Mouse (Mus musculus): ENCODE results near the gene Camk2d.
A peak's percentile ranks its signal among the peaks of the same experiment; 100 is the strongest.

Gene Camk2d

DNA sequence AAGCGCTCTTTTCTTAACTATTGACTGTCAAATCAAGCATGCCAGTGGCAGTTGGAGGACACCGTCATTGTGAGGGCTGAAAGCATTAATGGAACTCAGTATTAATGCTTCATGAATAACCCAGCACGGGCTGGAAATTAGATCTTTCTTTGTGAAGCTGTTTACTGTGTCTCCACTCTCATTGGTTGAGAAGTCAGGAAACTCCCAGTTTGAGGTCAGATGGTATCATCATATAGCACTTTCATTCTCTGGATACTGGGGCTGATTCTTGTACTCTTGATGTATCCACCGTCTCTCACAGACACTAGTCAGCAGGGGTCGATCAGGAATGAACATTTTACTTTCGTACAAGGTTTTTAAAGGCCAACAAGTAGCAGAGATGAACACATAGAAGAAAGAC is 54.6 kb downstream of the Camk2d start:
- no peak for DNase-seq (ENCODE audit: low spot score in 2 of 2)

DNA sequence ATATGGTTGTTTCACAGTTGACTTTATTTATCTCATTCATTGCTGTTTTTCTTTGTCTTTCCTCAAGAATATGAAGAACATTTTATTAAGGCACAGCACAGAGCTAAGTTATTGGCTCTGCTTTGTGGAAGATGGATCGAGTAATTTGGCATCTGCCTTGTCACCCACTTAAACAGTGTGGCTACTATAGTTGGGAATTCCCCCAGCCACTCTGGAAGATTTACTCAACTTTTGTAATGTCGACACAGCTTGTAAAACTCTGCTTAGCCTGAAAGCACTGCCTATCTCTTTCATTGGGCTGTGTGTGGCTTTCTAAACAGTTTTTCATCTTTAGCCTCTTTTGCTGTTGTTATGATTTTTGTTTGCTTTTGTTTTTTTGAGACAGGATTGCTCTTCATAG is 56.3 kb downstream of the Camk2d start:
- DNase-seq (ENCODE audit: low spot score in 2 of 2): no peak

DNA sequence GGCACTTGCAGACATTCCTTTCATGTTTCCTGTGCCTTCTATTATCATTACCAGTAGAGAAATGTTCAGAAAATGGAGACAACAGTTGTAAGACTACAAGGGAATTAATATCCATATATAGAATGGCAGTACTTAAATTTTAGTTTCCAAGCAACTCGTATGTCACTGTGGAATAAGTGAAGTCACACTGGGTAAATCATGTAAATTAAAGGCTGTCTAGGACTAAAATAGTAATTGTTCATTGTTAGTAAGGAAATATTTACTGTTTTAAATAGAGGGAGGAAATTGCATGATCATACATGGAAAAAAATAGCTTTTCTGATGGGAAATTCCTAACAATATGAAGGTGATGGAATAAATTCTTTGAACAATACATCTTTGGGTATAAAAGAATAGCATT is 57.0 kb downstream of the Camk2d start:
- no peak for DNase-seq (ENCODE audit: low spot score in 2 of 2)

DNA sequence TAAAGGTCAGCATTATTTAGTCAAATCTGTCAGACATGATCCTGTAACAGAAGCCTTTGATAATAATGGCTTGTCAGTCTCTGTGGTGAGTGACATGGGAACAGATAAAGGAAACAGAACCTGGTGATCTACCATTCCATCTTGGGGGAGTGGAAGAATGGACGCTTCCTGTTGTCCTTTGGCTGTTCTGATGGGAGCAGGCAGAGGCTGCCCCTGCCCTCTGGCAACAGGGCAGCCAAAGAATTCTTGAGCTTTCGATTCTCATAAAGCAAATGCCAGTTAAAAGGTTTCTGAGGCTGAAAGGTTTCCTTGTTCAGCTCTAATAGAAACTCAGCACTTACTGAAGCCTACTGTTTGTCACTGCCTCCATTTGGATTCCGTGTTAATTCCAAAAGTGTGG is 60.1 kb downstream of the Camk2d start:
- DNase-seq (ENCODE audit: low spot score in 2 of 2): no peak

DNA sequence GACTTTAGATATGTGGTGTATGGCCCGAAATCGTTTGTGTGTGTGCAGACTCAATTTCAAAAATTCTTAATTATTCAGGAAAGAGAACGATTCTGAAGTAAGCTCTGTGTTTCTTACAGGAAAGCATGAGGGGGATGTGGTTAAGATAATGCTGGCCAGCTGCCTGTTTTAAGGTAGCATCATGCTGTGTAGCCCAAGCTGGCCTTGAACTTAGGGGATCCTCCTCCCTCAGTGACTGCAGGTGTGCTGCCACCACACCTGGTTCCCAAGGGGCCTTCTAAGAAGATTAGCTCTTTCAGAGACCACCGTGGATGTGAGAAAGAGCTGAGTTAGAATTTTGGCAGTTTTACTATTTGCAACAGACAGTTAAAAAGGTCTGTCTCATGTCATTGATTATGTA is 61.8 kb downstream of the Camk2d start:
- DNase-seq (ENCODE audit: low spot score in 2 of 2): no peak

DNA sequence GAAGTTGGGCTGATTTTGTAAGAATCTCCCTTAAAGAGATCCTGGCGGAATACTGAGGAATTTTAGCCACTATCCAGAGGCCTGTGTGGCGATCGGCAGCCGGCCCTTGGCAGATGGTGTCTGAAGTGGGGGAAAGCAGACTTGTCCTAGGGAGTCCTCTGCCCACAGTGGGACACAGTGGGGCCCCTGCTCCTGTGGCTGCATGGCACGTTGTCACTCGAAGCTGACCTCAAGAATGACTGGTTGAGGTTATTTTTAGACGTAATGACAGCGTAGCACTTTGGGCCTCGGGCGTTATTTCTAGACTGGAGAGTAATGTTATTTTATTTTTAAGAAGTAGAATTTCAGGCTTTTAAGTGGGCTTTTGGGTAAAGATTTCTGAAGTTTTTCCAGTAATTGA is 62.7 kb downstream of the Camk2d start:
- DNase-seq (ENCODE audit: low spot score in 2 of 2): no peak

DNA sequence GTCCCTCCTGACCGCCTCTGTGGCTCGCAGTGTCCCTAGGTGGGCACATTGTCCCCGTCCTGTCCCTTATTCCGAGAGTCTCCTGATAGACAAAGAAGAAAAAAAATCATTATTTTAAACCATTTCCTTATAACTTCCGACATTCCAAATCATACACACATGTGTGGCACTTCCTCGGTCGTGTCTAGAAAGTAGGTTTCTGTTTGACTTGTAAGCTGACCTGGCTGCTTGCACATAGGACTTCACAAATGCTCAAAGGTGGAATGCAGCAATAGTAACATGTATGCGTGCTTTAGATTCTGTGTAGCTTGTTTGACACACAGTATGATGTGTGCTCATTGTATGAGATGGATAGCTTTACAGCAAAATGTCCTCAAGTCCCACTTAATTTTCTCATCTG is 63.1 kb downstream of the Camk2d start:
- DNase-seq (ENCODE audit: low spot score in 2 of 2): no peak

DNA sequence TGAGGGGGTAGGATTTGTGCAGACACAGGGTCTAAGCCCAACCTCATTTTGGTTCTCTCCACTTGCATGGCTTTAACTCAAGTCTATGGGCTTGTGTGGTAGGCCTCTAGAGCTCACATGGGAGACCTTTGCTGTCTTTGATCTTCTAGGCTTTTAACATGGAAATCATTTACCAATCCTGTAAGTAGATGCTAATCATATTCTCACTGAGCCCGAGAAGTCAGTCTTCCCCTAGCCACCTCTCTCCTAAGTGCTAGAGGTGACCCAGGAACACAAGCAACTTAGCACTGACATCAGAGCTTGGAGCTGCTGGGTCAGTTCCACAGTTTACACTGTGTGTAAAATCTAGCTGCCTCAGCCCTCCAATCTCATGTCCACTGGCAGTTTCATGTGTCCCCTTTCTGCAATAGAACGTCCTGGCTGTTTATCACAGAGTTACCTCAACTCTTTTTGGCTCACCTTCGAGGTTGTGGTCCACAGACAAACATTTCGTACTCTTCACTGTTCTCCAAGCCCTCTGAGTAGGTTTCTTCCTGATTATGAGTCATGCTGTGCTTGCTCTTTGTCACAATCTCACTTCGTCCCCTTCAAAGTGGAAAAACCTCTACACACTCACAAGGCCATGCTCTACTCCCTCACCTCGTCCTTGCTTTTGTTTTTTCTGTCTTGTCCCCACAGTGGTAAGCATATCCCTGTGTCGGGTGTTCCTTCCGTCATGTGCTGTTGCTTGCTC is 63.9 kb downstream of the Camk2d start:
- DNase-seq (ENCODE audit: low spot score in 2 of 2): no peak

DNA sequence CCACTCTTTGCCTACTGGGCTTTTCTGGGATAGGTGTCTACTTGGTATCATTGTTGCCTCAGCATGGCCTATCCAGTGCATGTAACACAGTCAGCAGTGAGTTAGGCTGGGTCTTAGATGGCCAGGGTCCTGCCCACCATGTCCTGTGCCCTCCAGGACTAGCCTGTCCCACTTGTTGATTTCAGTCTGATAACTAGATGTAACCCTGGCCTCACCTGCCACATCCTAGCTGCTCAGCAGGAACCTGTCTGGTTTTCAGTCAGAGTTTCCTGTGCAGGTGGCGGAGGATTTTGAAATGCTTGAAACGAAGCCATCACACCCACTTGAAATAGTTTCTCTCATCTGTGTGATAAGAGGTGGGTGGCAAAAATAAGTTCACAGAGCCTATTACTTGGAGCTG is 64.5 kb downstream of the Camk2d start:
- no peak for DNase-seq (ENCODE audit: low spot score in 2 of 2)

DNA sequence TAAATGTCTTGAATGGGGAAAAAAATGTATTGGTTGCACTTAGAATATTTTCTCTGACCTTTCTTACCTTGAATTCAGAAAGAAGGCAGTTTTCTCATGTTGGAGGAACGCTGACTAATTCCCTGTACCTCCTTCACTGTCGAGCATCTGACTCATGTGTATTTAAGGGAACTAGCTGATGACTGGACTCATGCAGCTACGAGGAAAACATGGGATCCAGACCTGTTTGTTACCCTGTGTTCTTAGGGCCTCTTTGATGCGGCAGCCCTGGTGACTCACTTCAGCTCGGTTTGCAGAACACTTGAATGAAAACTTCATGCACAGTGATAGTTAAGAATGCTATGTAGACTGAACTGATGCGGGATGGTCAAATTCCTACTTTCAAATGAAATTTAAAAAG is 64.9 kb downstream of the Camk2d start:
- no peak for DNase-seq (ENCODE audit: low spot score in 2 of 2)

DNA sequence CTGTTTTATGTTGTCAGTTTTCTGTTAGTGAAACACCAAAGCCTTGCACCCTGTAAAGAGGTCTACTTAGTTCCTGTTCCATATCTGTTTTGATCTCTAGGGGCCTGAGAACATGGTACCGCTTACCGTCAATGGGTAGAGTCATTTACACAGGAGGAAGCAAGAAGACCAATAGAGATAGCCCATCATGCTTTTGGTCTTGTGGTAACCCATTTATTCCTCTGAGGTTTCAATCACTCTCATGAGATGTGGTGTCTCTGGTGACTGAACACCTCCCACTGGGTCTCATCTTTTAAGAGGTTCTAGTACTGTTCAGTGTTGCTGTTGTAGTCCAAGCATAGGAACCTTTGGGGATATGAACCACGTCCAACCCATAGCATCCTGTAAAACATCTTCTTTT is 65.8 kb downstream of the Camk2d start:
- DNase-seq (ENCODE audit: low spot score in 2 of 2): no peak

DNA sequence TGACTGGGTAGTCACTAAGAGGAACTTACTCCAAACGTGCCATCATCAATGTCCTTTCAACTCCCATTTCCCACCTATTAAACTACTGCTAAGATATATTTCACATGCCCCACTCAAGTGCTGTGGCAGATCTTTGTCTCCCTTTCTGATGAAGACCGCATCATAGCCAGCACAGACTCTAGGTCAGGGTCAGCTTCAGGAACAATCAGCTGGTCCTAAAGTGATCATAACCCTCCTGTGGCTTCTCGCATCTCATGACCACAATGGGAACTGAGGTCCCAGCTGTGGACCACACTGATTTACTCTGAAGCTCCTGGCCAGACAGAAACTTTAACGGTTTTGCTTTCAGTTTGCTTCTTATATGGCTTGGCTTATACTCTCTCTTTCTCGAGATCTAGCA is 67.3 kb downstream of the Camk2d start:
- no peak for DNase-seq (ENCODE audit: low spot score in 2 of 2)

DNA sequence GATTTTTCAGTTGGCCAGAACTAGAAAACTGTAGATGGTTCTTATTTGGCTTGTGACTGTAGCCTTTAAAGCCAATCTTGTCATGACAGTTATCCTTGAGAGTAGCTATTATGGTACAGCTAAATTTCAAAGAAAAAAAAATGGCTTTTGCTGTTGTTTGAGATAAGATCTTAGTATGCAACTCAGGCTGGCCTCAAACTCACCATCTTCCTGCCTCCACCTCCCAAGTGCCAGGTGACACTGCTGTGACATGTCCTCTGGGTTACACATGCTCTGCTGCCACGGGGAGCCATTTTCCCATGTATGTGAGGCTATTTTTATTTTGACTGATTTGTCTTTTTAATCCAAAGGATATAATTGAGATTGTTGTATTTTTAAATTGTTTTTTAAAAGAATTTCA is 69.8 kb downstream of the Camk2d start:
- DNase-seq (ENCODE audit: low spot score in 2 of 2): no peak

DNA sequence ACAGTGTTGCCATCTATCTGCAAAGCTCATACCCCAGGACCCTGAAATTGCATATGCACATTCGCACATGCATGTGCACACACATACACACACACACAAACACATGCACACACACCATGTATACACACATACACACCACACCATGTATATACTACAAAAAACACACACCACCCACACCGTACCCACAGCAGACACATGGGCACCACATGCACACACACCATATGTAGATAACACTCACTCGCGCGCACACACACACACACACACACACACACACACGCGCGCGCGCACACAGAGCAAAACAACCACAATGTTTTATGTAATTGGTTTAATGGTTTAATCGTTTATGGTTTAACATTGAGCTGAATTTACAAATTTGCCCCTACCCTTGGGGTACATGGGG is 70.9 kb downstream of the Camk2d start:
- DNase-seq (ENCODE audit: low spot score in 2 of 2): no peak

DNA sequence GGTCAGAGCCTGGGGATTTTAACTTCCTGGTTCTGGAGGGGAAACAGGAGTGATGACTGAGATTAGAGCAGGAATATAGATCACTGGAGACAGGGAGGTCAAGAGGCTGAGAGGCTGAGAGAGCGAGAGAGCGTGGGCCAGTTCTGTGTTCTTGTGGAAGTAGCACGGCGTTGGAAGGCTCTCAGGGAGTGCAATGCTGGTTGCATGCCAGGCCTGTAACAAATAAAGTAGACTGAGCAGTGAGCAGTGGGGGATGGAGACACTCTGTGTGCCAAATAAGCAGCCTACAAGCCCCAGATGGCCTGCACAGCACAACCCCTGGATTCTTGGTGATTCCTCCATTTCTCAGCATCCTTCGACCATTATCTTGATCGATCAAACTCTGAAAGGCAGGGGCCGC is 71.3 kb downstream of the Camk2d start:
- DNase-seq (ENCODE audit: low spot score in 2 of 2): peak; percentile 60 to 72

DNA sequence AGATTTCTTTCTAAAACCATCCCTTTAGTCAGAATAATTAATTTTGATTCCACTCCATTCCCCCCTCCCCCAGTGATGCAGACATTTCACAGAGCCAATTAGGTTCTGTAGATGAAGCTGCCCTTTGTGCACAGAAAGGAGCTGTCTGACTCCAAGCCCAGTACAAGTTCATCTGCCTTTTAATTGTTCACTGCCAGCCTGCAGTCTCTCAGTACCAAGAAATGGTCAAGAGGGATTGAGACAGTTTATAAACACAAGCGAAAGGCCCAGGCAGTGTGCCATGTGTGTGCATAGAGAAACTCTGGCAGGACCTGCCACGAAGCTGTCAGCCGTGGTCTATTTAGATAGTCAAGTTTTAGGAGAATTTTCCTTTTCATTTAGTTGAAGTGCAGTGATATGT is 72.0 kb downstream of the Camk2d start:
- no peak for DNase-seq (ENCODE audit: low spot score in 2 of 2)

DNA sequence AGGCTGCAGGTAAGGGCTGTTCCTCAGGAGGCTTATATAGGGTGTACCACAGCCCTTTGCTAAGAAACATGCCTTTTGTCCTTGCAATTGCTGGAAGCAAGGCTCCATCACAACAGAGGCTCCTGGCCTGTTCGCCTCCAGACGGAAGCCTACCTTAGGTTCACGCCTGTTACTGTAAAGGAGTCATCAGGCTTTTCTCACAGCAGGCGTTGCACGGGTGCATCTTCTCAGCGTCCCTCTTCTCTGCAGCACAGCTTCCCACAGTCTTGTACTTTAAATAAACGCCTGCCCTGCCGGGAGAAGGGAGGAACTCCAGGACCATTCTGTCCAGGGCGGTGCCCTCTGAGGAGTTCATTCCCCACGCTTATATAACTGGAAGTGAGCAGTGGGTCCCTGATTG is 72.6 kb downstream of the Camk2d start:
- peak in 1 of 2 experiments; percentile 17 for DNase-seq (ENCODE audit: low spot score in 2 of 2)

DNA sequence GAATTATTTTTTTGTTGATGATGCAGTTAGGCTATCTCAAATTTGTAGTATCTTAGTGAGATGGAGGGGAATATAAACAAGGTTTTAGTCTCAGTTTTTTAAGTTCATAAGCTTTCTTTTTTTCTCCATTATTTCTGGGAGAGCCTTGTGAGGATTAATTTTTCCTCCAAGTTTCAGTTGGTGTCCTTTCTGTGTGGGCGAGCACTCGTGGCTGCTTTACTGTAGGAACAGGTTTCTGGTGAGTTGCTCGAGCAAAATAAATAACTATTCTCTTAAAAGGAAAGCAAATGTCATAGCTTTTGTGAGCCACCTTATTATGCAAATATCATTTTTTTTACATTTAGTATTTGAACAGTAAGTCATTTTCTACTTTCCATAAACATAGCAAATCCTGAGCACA is 74.3 kb downstream of the Camk2d start:
- no peak for DNase-seq (ENCODE audit: low spot score in 2 of 2)

DNA sequence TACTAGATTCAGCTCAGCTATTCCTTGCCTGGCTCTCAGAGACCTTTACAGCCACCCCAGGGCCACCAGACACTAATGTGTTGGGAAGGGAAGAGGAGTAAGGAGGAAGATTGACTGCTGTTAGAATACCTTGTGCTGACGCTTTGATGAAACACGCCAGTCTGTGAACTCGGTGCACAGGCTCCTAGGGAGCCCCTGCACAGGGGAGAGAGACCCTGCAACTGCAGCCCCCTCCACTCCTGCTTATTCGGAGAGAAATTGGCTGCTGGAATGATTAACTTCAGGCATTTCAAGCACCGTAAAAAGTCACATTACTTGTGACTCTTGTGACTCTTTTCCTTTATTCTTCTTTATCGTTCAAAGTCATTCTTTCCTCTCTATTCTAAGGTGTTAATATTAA is 75.2 kb downstream of the Camk2d start:
- DNase-seq (ENCODE audit: low spot score in 2 of 2): no peak

DNA sequence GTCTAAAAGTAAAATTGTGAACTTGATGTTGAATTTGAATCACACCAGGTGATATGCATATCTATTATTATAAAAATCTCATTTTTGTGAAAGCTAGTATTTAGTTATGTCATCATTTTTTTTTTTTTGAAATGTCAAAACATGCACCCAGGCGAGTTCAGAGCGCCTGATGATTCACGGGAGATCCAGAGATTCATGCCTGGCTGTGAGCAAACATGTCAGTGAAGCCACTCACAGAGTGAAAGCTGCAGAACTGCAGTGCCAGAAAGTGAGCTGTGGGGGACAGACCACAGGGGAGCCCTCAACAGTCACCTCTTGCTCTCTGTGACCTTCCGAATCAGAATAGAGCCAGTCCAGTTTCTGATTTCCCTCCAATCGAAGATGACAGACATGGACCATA is 84.9 kb downstream of the Camk2d start:
- no peak for DNase-seq (ENCODE audit: low spot score in 2 of 2)

DNA sequence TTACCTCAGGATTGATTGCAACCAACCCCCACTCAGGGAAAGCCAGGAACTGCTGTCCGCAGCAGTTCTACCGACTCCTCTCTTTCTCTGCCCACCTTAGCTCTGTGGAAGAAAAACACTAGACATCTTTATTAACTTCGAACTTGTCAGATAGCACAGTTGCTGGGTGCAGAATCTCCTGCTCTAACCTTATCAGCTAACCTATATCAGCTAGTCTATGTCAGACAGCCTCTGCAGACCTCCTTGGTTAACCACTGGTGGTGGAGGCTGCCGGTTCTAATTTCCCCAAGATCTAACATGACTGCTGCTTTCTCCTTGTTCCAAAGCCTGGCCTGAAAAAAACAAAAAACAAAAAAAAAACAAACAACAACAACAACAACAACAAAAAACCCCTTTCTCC is 85.9 kb downstream of the Camk2d start:
- no peak for DNase-seq (ENCODE audit: low spot score in 2 of 2)

DNA sequence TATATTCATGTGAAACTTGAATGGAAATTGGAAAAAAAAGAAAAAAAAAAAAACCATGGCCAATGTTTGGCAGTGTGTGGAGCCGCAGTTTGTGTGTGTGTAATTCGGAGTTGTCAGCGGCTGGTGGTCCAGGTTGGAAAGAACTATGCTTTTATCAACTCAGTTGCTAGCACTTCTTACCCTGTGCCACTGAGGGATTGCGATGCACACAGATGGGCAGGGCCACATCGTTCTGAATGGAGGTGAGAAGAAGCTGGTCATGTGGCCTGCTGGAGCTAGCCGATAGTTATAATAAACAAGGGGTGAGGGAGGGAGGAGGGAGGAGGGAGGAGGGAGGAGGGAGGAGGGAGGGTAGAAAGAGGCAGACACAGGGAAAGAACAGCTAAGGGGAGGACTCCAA is 89.3 kb downstream of the Camk2d start:
- DNase-seq (ENCODE audit: low spot score in 2 of 2): no peak

DNA sequence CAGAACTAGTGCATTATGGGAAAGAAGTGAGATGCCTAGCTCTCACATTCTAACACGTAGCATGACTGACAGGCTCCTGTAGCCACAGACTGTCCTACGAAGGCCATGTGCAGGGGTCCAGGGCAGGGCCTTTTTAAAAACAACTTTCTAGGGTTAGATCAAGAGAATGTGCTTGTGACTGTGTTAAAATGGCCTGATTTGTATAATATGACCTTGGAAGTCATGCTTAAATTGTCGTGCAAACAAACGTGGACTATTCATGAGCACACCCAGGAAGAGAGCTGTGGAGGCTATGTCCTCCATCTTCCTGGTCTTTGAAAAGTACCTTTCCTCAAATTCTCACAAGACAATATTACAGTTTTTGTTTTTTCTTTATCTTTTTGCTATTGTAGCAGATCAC is 91.0 kb downstream of the Camk2d start:
- no peak for DNase-seq (ENCODE audit: low spot score in 2 of 2)

DNA sequence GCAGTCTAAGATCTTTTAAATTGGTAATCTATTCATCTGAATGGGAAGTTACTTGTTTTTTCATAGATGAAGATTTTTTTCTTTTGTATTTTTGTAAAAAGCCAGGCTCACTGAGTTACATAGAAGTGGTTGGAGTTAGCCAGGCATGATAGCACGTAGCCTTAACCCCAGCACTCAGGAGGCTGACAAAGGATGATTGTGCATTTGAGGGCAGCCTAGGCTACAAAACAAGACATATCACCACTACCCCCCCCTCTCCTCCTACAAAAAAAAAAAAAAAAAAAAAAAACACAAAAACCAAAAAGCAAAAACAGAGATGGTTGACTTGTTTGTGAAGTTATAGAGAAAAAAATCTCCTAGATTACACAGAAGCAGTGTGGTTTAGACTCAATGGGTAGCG is 92.4 kb downstream of the Camk2d start:
- no peak for DNase-seq (ENCODE audit: low spot score in 2 of 2)
